In genomic region chr10:93763074-93763473, GRCm38 (mm10) we compare ENCODE assay signal across 8 mouse cellular contexts.
A peak's percentile ranks its signal among the peaks of the same experiment; 100 is the strongest.
DNase-seq lines count a peak whose midpoint lies in the region; ATAC-seq and TF ChIP-seq lines count a peak whose summit lies in the region.
"Had no signal": no experiment of that assay in that cellular context is flagged by ENCODE, and none has a peak within 500 bp of the region (broad histone marks: within the 10 kb centered on the region; RNA-seq: fewer than 3 reads in every experiment).

No protein-coding gene starts in this region.

- no peak for TF ChIP-seq EP300 in liver, postnatal 0 days (IDR thresholded peaks at IDR 0.05; ENCODE audit: low read depth)
- no peak for TF ChIP-seq EP300 in stomach, postnatal 0 days (optimal IDR thresholded peaks at IDR 0.05)

- no peak overlapping the region for H3K27ac ChIP-seq in layer of hippocampus, adult 2 months
- no peak overlapping the region for H3K27ac ChIP-seq in liver, postnatal 0 days (ENCODE audit: low read depth)
- no peak overlapping the region for H3K27ac ChIP-seq in stomach, postnatal 0 days (replicated peaks)
- H3K27ac ChIP-seq: heart, embryonic 15.5 days had no signal

- no peaks in the 10 kb centered on the region for H3K4me1 ChIP-seq in liver, postnatal 0 days (ENCODE audit: insufficient read depth)
- H3K4me1 ChIP-seq in stomach, postnatal 0 days (replicated peaks; ENCODE audit: control insufficient read depth, insufficient read depth): no peaks in the 10 kb centered on the region
- H3K4me1 ChIP-seq: heart, embryonic 15.5 days had no signal

- 41% methylated on average over 5 of the region's 5 CpGs for WGBS in liver, postnatal 0 days (ENCODE audit: insufficient replicate concordance)
- WGBS in stomach, postnatal 0 days: 40% methylated on average over 5 of the region's 5 CpGs

- H3K4me3 ChIP-seq in layer of hippocampus, adult 2 months: no peak overlapping the region
- no peak overlapping the region for H3K4me3 ChIP-seq in liver, postnatal 0 days (ENCODE audit: low read depth, low read length)
- H3K4me3 ChIP-seq in stomach, postnatal 0 days (ENCODE audit: low read depth, low read length): no peak overlapping the region
- H3K4me3 ChIP-seq: heart, embryonic 15.5 days had no signal

- H3K36me3 ChIP-seq in liver, postnatal 0 days (replicated peaks; ENCODE audit: insufficient read depth, low read length): no peaks in the 10 kb centered on the region
- no peaks in the 10 kb centered on the region for H3K36me3 ChIP-seq in stomach, postnatal 0 days (ENCODE audit: control insufficient read depth, insufficient read depth, low read length)
- H3K36me3 ChIP-seq: heart, embryonic 15.5 days had no signal

- H3K4me2 ChIP-seq in liver, postnatal 0 days (ENCODE audit: low read depth, low read length): no peak overlapping the region
- no peak overlapping the region for H3K4me2 ChIP-seq in stomach, postnatal 0 days (replicated peaks; ENCODE audit: low read depth)
- H3K4me2 ChIP-seq: heart, embryonic 15.5 days had no signal

- peak; percentile 77 for TF ChIP-seq CTCF in layer of hippocampus, adult 2 months (conservative IDR thresholded peaks at IDR 0.05)
- TF ChIP-seq CTCF in liver, postnatal 0 days (IDR thresholded peaks at IDR 0.05; ENCODE audit: low read depth): peak; percentile 89
- TF ChIP-seq CTCF in stomach, postnatal 0 days (IDR thresholded peaks at IDR 0.05; ENCODE audit: low read depth): peak; percentile 77

- no peak for ATAC-seq in liver, postnatal 0 days
- no peak for ATAC-seq in stomach, postnatal 0 days (ENCODE audit: low FRiP score, low TSS enrichment)

- H3K9me3 ChIP-seq in liver, postnatal 0 days (ENCODE audit: low read length): no peaks in the 10 kb centered on the region
- no peaks in the 10 kb centered on the region for H3K9me3 ChIP-seq in stomach, postnatal 0 days (ENCODE audit: control insufficient read depth, low read length)
- H3K9me3 ChIP-seq: heart, embryonic 15.5 days had no signal

- no peaks in the 10 kb centered on the region for H3K27me3 ChIP-seq in liver, postnatal 0 days (ENCODE audit: insufficient read depth, low read length)
- H3K27me3 ChIP-seq in stomach, postnatal 0 days (ENCODE audit: control insufficient read depth, insufficient read depth, low read length): no peaks in the 10 kb centered on the region
- H3K27me3 ChIP-seq: heart, embryonic 15.5 days had no signal

- no peak for DNase-seq in layer of hippocampus, adult 2 months (ENCODE audit: low spot score in 2 of 2)
- no peak for DNase-seq in layer of hippocampus, postnatal 25 days (ENCODE audit: extremely low spot score in 1 of 2, low spot score in 1 of 2)
- peak; percentile 40 for DNase-seq in MN1 (ENCODE audit: low spot score)
- DNase-seq in c-Kit-positive CD71-positive TER-119-negative erythroid progenitor cells, embryonic 14.5 days (ENCODE audit: low read depth): peak; percentile 48
- peak; percentile 68 for DNase-seq in liver, postnatal 0 days
- DNase-seq in stomach, postnatal 0 days (ENCODE audit: low spot score): peak; percentile 43
- no peak for DNase-seq in ovary, adult 18-20 months (ENCODE audit: low spot score)

- H3K9ac ChIP-seq in liver, postnatal 0 days (replicated peaks): no peak overlapping the region
- H3K9ac ChIP-seq in stomach, postnatal 0 days (ENCODE audit: low read length): no peak overlapping the region
- H3K9ac ChIP-seq: heart, embryonic 15.5 days had no signal

Comparison
In these comparisons a context has a peak if more than half of its experiments do, and no peak if none do; other contexts are left out.
1. DNase-seq: peak in MN1 (single experiment), c-Kit-positive CD71-positive TER-119-negative erythroid progenitor cells, embryonic 14.5 days (single experiment), liver, postnatal 0 days (single experiment) and stomach, postnatal 0 days (single experiment); none in layer of hippocampus, adult 2 months (0 of 2), layer of hippocampus, postnatal 25 days (0 of 2) and ovary, adult 18-20 months (single experiment).
2. Peak in every context shown above with its lines, with median percentiles within 50 percentile points of each other: CTCF ChIP-seq.